Mouse (Mus musculus): ENCODE results near the gene Ankk1. TPM values are rescaled to one million over a fixed set of nuclear protein-coding genes. Genes with fewer than 3 reads are reported as not detected.

Ankk1 gene
- polyA plus RNA-seq, 1 experiment: 0.07 TPM

DNA sequence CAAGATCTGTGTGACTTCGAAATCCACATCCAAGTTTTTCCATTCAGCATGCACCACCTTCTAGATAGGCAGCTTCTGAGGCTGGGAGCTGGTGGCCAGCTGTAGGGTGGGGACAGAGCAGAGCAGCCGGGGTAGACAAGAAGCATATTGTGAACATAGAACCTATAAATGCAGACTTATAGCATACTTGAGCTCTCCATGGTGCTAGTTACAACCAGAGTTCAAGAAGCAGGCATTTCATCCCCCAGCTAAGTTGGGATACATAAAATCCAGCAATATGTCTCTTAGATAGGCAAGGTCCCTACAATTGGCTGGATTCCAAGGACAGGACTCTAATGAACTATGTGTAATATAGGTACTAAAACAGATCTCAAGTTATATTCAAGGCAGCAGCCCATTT is 23.1 kb downstream of the Ankk1 start:
- TF ChIP-seq POLR2A (IDR thresholded peaks at IDR 0.05; ENCODE audit: borderline replicate concordance, extremely low read depth, insufficient read depth, insufficient read length, poor library complexity, severe bottlenecking): no peak
- no peak for TF ChIP-seq CTCF (IDR thresholded peaks at IDR 0.05; ENCODE audit: borderline replicate concordance, extremely low read depth, insufficient read depth, insufficient read length)
- no peak for DNase-seq (ENCODE audit: low read depth)

DNA sequence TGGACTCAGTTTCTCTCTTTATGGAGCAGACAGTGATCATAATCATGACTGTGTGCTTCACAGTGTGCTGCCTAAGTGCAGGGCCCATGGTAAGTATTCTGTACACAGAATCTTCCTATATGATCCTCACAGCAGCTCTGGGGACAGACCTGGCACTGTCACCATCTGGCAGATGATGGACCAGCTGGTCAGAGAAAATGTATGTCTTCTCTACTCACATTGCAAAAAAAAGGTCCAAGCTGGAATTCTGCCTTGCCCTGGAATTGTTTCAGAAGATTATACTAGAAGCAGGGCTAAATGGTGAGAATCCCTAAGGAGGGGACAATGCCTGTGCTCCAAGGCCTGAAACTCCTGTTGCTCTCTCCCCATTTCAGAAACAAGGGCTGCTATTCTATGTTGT is 30.8 kb downstream of the Ankk1 start:
- no peak for DNase-seq (ENCODE audit: low read depth)

GRCm38 (mm10) chr9:49392242-49392641 is 34.6 kb downstream of the Ankk1 start:
- DNase-seq (ENCODE audit: low read depth): no peak
- TF ChIP-seq POLR2A (IDR thresholded peaks at IDR 0.05; ENCODE audit: borderline replicate concordance, extremely low read depth, insufficient read depth, insufficient read length, poor library complexity, severe bottlenecking): no peak
- TF ChIP-seq CTCF (IDR thresholded peaks at IDR 0.05; ENCODE audit: borderline replicate concordance, extremely low read depth, insufficient read depth, insufficient read length): no peak

More for the DNA sequence above, 30.8 kb downstream of the Ankk1 start:
- TF ChIP-seq POLR2A (IDR thresholded peaks at IDR 0.05; ENCODE audit: borderline replicate concordance, extremely low read depth, insufficient read depth, insufficient read length, poor library complexity, severe bottlenecking): no peak
- TF ChIP-seq CTCF (IDR thresholded peaks at IDR 0.05; ENCODE audit: borderline replicate concordance, extremely low read depth, insufficient read depth, insufficient read length): no peak

DNA sequence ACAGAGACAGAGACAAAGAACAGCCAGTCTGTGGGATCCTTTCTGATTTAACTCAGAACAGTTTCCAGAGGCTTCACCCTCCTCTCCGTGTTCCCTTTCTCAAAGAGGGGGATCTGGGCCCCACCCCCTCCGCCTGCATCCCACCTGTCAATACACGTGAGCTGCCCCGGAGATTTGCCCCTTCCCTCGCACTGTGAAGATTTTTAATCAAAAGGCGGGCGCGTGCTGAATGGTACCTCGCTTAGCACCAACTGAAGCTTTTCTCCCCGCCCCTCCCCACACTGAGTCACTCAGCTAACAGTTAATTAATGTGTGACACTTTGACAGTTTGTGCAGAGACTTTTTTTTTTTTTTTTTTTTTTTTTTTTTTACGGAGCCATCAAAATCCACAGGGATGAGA is 40.7 kb downstream of the Ankk1 start:
- TF ChIP-seq POLR2A (IDR thresholded peaks at IDR 0.05; ENCODE audit: borderline replicate concordance, extremely low read depth, insufficient read depth, insufficient read length, poor library complexity, severe bottlenecking): no peak
- no peak for TF ChIP-seq CTCF (IDR thresholded peaks at IDR 0.05; ENCODE audit: borderline replicate concordance, extremely low read depth, insufficient read depth, insufficient read length)
- DNase-seq (ENCODE audit: low read depth): peak; percentile 66

DNA sequence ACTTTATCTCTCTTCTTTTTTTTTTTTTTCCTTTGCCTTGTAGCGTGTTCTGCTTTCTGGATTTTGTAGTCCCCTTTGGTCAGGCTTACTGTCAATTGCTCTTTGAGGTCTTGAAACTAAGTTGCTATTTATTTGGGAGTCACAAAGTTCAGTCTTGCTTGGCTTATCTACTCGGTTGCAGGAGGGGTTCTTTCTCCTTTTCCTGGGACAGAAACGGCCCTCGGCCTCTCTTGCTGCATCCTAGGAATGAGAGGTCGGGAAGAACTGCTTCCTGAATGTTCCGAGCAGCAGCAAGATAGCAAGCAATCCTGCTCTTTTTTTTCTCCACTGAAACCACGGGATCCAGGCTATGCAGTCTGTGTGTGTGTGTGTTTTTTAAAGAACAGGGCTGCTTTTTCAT is 41.5 kb downstream of the Ankk1 start:
- DNase-seq (ENCODE audit: low read depth): no peak
- TF ChIP-seq POLR2A (IDR thresholded peaks at IDR 0.05; ENCODE audit: borderline replicate concordance, extremely low read depth, insufficient read depth, insufficient read length, poor library complexity, severe bottlenecking): no peak
- TF ChIP-seq CTCF (IDR thresholded peaks at IDR 0.05; ENCODE audit: borderline replicate concordance, extremely low read depth, insufficient read depth, insufficient read length): no peak

DNA sequence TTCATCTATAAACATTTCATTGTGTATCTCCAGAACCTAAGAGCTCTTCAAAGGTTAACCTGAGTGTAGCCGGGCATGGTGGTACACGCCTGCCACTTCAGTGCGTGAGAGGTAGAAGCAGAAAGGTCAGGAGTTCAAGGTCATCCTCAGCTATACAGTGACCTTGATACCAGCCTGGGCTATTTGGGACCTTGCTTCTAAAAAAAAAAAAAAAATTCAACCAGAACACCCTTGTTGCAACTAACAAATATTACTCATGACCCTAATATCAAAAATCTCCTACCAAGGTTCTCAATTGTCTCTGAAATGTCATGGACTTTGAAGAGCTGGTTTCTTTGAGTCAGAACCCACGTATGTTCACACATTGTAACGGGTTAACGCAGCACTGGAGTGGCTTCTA is 42.0 kb downstream of the Ankk1 start:
- no peak for DNase-seq (ENCODE audit: low read depth)
- no peak for TF ChIP-seq CTCF (IDR thresholded peaks at IDR 0.05; ENCODE audit: borderline replicate concordance, extremely low read depth, insufficient read depth, insufficient read length)
- no peak for TF ChIP-seq POLR2A (IDR thresholded peaks at IDR 0.05; ENCODE audit: borderline replicate concordance, extremely low read depth, insufficient read depth, insufficient read length, poor library complexity, severe bottlenecking)

- peak; percentile 63 for DNase-seq (ENCODE audit: low read depth)
- TF ChIP-seq POLR2A (IDR thresholded peaks at IDR 0.05; ENCODE audit: borderline replicate concordance, extremely low read depth, insufficient read depth, insufficient read length, poor library complexity, severe bottlenecking): no peak
- no peak for TF ChIP-seq CTCF (IDR thresholded peaks at IDR 0.05; ENCODE audit: borderline replicate concordance, extremely low read depth, insufficient read depth, insufficient read length)
Measured at GRCm38 (mm10) chr9:49384041-49384440, 42.8 kb downstream of the Ankk1 start.

DNA sequence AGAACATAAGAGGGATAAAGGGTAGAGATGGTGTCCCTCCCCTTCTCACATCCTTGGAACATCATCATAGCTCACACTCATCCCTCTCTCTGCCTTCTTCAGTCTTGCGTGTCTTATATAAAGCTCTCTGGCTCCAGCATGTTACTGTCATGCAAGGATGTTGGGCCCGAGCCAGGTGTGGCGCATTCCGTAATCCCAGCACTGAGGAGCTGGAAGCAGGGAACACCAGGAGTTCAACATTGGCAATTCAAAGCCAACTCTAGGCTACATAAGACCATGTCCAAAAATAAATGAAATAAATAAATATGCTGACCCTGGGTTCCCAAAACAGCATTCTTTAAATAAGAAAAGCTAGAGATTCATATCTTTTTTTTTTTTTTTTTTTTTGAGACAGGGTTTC is 46.9 kb downstream of the Ankk1 start:
- TF ChIP-seq POLR2A (IDR thresholded peaks at IDR 0.05; ENCODE audit: borderline replicate concordance, extremely low read depth, insufficient read depth, insufficient read length, poor library complexity, severe bottlenecking): no peak
- no peak for TF ChIP-seq CTCF (IDR thresholded peaks at IDR 0.05; ENCODE audit: borderline replicate concordance, extremely low read depth, insufficient read depth, insufficient read length)
- DNase-seq (ENCODE audit: low read depth): no peak

GRCm38 (mm10) chr9:49373946-49374345 is 52.9 kb downstream of the Ankk1 start:
- TF ChIP-seq CTCF (IDR thresholded peaks at IDR 0.05; ENCODE audit: borderline replicate concordance, extremely low read depth, insufficient read depth, insufficient read length) (no peak), POLR2A (IDR thresholded peaks at IDR 0.05; ENCODE audit: borderline replicate concordance, extremely low read depth, insufficient read depth, insufficient read length, poor library complexity, severe bottlenecking) (no peak)
- no peak for DNase-seq (ENCODE audit: low read depth)

DNA sequence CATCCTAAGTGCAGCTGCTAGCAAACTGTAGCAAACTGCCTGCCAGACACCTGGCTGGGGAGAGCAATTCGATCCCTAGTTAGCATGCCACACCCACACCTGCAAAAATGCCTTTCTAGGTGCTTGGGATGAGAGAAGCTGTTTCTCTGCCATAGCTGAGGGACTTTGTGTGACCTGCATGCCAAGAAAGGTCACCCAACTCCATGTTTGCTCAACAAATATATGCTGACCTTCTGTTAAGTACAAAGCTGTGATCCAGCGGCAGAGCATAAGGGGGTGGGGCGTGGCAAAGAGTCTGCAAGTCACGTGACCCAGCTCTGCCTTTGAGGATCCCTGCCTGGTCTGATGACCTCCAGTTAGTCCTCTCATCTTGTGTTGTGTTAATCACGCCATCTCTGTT is 61.1 kb downstream of the Ankk1 start:
- no peak for DNase-seq (ENCODE audit: low read depth)
- no peak for TF ChIP-seq POLR2A (IDR thresholded peaks at IDR 0.05; ENCODE audit: borderline replicate concordance, extremely low read depth, insufficient read depth, insufficient read length, poor library complexity, severe bottlenecking)
- no peak for TF ChIP-seq CTCF (IDR thresholded peaks at IDR 0.05; ENCODE audit: borderline replicate concordance, extremely low read depth, insufficient read depth, insufficient read length)

Other genes with a start within 250 kb of the Ankk1 start
- gene Gm4894, start 176.5 kb downstream of the Ankk1 start, polyA plus RNA-seq (2012; rRNA removed): not detected in 2 replicates
- gene Drd2, start 86.4 kb downstream of the Ankk1 start, polyA plus RNA-seq (2012; rRNA removed): 5.7 and 8.2 TPM in 2 replicates
- 1.2 and 2.5 TPM in 2 replicates for gene Ttc12, start 59.2 kb upstream of the Ankk1 start, polyA plus RNA-seq (2012; rRNA removed)